Mouse (Mus musculus) hematopoietic stem cell, adult 5-6 weeks (primary cell): Measurements from ENCODE around the gene Gjd3. TPM values are rescaled to one million over a fixed set of nuclear protein-coding genes. Genes with fewer than 3 reads are reported as not detected.

ENCODE experiments used
- ATAC-seq, 2 experiments: fragments of 125-278 bp in 1 of 2; replicated peaks in 1 of 2; 2 replicates each; pipeline ENCODE4 v1.8.0; 2016 to 2017; ENCODE audit warnings: inconsistent platforms in 2 of 2, mild to moderate bottlenecking in 2 of 2, moderate number of reproducible peaks in 2 of 2, low read depth in 1 of 2, moderate TSS enrichment in 1 of 2; ENCODE audit not compliant: low FRiP score in 2 of 2, poor library complexity in 2 of 2, severe bottlenecking in 2 of 2, insufficient read depth in 1 of 2, low TSS enrichment in 1 of 2
- total RNA-seq: library from RNA; stranded (forward); fragments of 172-1452, 232-1000 nt; gene quantifications from 2 replicates; pipeline ENCODE4 v1.2.3, GENCODE M21; 2017

The Gjd3 gene
- total RNA-seq, 1 experiment from 2014 or later: not detected

DNA sequence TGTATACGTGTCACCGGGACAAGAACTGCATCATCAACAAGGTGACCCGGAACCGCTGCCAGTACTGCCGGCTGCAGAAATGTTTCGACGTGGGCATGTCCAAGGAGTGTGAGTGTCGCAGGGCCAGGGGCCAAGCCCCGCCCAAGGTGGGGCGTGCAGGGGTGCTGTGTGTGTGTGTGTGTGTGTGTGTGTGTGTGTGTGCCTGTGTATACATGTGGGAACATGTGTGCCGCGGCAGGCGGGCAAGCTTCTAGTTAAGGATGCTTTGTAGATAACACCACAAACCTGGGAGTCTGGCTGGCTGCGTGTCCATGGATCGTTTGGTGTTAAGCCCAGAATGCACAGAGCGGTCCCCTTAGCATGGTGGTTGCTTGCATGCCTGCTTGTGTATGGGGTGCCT is 14.7 kb downstream of the Gjd3 start:
- ATAC-seq: no peak

DNA sequence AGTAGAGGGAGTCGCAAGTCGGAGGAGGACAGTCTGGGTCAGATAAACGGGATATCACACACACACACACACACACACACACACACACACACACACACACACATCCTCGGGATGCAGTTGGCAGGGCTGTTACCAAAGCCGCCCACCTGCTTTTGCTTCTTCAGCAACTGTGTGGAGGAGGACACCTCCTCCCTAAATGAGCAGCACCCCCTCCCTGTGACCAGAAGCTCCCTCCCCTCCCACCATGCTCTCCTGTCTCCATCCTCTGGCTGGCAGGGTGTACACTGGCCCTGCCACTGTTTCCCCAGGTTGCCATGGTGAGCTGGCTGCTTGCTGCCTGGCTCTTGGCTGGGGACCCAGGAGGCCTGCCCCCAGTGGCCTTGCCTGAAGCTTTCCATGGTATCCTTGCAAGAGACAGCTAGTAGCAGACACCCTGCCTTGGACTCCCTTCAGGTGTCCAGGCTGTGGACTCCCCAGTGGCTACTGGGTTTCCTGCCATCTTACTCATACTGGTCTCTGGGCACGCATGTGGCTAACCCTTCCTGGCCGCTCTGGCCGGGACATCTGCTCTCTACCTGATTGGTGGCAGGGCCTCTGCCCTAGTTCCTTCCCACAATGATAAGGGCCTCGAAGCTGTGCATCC is 16.2 kb downstream of the Gjd3 start:
- no peak for ATAC-seq

DNA sequence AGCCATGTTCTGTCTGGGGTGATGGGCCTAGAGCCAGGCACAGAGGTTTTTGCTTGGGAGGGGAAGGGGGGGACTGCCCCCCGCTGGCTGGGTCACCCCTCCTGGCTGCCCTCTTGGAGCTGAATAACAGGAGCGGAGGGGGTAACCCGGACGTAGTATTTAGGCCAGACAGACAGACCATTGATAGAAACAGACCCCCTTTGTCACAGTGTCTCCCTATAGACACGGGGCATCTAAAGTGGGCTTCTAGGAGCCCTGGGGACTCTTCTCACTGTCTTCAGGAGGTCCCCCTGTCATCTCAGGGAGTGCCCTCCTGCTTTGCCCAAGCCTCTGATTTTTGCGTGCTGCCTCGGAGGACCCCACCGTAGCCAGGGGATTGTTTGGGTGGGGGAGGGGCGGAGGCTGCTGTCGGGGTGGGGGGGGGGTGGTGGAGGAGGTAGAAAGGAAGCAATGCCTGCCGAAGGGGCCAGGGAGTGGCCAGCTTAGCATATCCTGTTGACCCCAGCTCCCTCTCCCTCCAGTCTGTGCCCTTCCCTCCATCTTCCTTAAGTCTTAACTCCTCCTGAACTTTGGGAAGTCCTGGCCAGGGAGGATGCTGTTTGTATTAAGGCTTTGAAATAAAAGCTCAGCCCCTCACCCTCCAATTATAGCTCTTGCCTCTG is 17.3 kb downstream of the Gjd3 start:
- ATAC-seq: no peak

DNA sequence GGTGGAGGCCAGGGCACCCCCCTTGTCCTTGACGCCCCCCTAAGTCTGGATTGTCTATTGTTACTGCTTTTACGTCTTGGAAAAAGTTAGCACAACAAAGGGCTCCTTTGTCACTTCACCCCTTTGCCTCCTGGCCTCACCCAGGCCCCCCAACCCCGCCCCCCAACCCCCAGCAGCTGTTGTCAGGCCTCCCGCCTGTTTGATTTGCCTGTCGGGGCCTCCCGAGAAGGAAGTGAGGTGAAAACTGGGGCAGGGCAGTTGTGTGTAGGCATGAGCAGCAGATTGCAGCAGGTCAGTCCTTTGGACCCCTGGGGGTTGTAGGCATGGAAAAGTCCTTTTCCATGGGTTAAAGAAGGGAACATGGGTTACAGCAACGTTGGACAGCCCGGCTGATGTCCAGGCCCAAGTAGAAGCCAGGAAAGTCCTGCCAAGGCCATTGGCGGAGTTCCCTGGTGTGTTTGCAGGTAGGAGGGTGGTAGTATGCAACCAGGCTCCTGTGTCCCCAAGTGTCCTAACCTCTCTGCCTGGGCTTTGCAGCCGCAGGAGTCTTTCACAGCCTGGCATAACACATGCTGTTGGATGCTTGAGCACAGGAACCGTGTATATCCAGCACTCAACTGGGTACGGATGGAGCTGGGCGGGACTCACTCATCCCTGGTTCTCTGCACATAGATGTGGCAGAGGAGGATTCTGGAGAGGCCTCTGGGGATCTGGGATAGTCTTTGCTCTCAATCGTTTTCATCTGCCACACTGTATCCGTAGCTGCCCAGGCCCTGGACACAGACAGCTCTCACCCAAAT is 18.0 kb downstream of the Gjd3 start:
- no peak for ATAC-seq

DNA sequence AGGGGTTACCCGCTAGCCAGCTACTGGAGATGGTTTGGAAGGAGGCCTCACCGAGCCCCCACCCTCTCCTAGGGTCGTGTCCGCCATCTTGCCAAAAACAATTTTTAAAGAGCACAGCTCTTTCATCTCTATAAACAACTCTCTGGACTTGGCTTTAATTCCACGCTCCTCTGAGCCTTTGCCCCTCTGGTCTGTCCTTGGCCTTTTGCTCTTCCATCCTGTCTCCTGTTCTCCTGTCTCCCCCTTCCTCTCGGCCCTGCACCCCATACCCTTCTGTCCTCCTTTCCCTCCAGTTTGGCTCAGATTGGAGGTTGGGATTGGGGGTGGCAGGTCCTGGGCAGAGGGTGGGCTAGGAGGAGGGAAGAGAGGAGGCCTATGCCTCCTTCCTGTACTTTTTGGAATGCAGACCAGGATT is 18.6 kb downstream of the Gjd3 start:
- ATAC-seq: no peak

DNA sequence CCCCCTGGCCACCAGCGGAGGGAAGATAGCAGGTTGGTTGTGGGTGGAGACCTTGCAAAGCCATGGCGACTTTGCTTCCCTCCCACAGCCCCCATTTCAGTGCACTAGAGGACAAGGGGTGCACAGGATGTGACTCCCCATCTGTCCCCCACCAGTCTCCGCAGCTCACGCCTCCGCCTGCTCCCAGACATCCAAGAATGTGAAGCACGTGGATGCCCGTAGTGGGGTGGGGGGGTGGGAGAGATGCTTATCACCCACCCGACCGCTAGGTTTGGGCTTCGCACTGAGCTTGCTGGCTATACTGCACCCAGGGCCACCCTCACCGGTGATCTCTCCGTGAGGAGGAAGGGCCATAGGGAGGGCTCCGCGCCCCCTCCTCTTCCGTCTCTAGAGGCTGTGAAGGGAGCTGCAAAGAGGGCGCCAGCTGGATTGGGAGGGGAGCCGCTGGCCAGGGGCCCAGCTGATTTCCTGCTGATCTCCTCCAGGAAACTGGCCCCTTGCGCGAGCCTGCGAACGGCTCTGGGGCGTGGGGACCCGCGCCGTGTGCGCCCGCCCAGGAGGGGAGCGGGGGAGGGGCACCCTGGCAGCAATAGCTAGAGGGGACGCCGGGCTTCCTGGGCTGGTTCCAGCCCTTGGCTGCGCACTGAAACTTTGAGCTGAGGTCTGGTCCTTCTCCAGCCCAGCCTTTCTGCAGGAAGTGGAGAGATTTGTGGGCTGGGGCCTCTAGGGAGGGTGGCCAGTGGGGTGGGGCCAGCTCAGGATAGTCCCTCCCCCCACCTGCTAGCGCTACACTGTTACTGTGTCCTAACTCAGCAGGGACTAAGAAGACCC is 19.4 kb downstream of the Gjd3 start:
- peak; percentile 48 to 57 for ATAC-seq

DNA sequence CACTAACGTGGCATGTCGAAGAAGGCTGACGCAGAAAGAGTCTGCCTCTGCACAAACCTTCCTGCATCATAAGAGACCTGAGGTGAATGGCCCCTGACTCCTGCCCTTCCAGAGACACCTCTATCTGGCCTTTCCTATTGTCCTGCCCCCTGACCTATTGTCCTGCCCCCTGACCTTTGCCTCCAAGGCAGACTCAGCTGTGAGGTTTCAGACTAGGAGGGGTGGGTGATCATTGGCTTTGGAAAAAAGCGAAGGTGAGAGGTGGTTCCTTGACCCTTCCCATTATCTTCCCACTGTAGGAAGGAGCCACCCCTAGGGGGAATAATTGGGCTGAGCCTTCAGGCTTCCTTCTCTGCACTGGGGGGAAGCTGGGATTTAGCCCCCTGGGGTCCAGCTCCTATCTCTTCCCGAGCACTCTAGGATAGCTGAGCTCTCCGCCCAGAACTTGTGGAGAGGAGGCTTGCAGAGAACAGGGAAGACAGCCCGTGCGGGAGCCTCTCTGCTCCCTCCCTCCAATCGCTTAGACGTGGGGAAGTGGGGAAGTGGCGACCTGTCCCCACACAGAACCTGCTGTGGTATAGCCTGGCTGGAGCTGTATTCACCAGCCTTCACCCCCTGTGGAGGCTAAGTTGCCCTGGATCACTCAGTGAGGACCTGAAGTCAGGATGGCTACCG is 20.3 kb downstream of the Gjd3 start:
- no peak for ATAC-seq

DNA sequence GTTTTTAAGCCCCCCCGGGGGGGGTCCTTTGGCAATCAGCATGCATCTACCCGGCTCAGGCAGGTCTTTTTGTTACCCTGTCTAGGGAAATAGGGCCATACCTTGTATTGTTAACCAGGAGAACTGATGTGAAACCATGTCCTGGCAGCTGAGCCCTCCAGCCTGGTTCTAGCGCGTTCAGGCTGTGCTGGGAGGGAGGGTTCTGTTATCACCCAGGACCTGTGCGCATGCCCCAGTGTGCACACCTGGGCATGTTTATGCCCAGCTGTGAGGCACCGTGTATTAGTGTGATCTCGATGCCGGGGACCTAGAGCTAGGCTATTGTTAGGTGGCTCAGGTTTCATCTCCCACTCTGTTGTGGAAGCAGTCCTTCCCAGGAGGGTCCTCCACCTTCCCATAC is 21.1 kb downstream of the Gjd3 start:
- no peak for ATAC-seq

DNA sequence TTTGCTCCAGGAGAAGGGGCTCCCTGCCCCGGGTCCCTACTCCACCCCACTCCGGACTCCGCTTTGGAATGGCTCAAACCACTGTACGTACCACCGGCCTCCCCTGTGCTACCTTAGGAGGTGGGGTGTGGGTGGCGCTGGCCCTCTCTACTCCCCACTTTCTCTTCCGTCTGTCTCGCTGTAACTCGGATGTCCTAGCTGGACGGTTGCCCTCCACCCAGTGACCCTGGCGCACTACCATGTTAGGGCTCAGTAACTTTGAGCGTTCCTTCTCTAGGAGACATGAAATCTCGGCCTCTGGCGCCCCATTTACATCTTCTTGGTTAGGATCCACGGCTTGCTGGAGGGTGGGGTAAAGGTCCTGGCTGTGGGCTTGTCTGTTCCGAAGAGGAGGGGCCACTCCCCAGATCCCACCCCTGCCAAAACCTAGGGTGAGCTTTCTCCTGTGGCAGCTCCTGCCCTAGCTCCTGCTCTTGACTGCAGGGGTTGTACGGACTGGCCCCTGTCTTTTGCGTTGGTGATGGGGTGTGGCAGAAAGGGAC is 21.7 kb downstream of the Gjd3 start:
- ATAC-seq: no peak

DNA sequence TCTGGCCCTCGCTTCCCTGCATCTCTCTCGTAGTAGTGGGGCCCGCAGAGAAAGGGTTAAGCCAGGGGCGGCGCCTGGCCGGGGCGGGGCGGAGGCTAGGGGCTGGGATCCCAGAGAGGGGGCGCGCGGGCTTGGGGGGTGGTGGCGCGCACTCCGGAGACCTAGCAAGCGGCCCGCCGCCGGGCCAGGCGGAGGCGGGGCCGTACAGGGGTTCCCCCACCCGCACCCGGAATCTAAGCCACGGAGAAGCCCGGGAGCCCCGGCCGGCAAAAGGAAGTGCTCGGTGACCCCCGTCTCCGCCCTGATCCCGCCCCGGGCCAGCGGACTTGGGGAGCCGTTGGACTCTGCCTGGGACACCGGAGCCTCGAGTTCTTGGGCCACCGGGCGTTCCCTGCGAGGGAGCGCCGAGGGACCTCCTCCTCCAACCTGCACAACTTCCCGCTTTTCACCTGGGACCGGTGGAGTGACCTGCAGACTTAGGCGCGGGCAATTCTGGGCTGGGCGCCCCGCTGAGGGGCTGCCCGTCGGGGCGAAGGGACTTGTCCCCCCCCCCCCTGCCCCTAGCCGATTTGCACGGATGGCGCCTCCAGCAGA is 22.4 kb downstream of the Gjd3 start:
- ATAC-seq: peak in 1 of 2 experiments; percentile 0; a peak in 1 of 4 replicates

DNA sequence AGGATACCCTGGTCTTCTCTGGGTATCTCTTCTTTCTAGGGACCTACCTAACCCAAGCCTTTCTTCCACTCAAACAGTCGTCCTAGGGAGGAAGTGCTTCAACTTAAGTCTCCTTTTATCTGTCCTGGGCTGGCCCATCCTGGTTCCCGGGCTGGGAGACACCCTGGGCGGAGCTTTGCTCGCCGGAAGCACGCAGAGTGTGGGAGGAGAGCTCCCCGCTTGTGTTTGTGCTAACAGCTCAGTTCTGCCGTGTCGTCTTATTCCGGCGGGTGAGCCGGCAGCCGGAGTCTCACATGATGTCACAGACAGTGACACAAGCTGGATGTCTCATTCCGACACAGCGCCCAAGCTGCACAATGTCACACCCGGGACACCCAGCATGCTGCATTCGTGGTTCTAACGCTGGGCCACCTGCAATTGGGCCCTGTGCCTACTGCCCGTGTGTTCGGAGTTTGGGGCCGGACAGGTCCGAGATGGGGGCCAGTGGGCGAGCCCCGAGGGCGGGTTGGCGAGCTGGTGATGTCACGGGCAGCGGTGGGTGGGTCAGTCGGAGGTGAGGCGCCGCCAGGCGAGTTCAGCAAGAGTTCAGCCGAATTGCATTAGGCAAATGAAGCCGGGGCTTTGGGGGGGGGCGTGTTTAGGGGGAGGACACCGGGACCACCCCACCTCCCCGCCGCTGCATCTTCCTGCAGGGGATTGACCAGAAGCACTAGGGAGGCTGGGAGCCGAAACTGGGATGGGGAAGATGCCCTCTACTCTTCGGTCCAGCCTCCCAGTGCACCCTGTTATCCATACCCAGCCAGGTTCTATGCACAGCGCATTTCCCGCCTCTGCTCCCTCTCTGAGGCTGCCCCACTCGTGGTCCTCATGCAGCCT is 23.1 kb downstream of the Gjd3 start:
- ATAC-seq: peak; percentile 9 to 46; a peak in 3 of 4 replicates

DNA sequence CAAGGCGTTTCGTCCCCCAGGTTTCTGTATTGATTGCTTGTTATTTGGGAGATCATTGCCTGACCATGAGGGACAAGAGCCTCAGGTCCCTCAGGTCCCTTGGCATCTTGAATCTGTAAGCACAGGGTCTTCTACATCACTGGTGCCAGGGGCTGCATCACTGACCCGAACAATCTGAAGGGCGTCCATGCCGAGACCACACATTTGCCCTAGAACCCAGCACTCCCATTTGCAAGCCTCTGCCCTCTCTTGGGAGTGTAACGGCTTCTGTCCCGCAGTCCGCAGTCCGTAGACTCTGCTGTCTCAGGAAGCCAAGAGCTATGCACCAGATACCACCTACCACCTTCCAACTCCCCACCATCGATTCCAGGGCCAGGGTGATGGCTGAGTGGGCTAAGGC is 26.5 kb downstream of the Gjd3 start:
- ATAC-seq: no peak

DNA sequence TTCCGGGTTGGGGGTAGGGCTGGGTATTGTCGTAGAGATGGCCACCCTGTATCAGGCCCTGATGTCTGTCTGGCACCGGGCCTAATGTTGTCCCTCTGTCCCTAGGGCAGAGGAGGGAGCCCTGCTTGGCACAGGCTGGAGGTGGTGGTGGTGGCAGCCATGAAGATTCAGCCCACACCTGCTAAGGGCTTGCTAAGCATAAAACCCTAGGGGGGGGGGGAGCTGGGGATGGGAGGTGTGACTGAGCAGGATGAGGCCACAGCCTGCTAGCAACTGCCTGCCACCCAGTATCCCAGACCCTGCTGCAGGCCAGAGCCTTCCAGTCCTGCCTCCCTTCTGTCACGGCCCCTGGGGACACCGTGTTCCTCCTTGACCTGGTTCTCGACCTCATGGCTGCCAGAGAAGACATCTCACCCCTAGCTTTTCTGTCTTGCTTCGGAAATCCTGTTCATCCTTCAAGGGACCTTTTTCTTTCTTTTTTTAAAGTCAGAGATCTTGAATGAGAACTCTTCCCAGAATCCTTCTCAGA is 27.0 kb downstream of the Gjd3 start:
- ATAC-seq: no peak

DNA sequence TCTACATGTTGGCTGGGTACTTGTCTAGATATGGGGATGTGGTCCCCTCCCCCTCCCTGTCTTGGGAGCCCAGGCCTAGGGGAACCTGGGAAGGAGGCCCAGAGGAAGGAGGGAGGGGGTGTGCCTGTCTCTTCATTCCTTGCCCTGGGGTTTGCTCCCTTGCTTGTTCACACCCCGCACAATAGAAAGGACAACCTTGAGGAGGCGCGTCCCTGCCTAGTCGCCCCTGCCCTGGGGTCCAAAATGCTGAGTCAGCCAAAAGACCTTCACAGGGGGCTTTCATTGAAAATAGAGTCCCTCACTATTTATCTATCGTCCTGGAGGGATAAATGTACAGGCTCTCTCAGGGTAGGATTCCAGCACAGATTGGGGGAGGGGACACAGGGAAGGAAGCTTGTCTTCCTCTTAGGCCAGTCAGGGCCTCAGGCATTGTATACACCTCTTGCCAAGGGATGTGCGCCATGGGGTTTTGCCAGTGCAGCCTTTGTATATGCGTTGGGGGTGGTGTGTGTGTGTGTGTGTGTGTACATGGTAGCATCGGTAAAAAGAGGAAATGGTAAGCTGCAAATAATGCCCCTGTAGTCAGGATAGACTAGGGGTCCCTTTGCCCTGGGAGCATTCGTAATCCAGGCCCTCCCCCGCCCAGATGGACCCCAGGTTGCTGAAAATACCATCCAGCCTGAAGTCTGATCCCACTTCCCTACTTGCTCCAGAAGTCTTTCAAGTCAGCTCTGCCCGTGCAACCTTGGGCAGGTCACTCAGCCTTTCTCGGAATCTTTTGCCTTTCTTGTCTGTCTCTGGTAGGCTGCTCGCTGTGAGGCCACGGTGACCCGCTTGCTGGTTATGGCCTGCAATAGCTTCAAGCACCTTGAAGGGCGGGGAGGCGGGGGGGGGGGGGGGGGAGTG is 27.8 kb downstream of the Gjd3 start:
- ATAC-seq: no peak

DNA sequence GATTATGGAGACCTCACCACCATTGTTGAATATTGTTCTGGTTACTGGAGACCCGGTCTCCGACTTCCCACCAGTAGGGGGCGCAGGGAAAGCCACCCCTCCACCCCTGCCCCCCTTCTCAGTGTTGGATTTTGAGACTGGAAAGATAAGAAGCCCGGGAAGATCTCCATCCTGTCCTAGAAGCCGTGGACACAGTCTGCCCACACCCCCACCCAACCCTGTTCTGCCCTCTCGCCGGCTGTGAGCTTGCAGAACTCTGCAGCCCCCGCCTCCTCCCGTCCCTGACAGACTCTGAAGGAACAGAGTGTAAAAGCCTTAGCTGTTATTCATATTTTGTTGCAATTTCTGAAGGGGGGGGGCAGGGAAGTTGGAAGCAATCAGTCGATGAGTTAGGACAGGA is 28.4 kb downstream of the Gjd3 start:
- no peak for ATAC-seq
